Mouse (Mus musculus): ENCODE data around the gene Vmn2r105.

Gene Vmn2r105

DNA sequence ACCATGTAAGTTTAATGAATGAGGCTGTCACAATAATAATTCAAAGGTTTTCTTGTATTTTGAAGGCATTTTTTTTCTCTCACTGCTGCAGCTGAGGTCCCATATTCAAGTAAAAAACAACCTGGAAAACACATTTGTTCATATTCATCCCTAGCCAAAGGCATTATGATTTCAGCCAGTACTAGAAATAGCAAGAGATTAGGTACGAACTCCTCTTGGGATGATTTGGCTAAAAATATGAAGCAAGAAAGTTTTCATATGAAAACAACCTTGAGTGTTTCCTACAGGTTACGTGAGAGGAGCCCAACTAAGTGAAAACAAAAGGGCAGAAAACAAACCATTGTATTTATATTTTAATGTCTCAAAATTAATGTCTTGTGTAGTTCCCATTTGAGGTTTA, at the start of gene Vmn2r105:
Gene Vmn2r105 (minus strand): TSS at position 101 of the 400 bp plus-strand sequence.
- no peak for DNase-seq (ENCODE audit: low spot score)

DNA sequence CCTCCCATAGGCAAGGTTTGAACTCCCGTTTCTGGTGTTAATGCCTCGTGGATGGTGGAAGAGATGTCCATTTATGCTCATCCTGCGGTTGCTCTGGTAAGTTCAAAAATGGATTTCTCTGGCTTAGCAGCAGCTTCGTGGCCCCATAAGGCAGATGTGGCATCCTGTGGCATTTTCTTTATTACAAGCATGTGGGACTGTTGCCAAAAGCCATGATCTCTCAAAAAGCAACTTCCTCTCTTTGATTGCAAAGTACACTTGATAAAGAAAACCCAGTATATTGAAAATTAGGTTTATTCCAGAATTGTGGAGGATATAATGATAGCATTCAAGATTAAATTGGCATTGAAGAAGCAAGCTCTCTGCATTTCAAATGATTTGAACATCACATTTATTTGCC, 20.7 kb upstream of the Vmn2r105 start:
- no peak for DNase-seq (ENCODE audit: low spot score)

DNA sequence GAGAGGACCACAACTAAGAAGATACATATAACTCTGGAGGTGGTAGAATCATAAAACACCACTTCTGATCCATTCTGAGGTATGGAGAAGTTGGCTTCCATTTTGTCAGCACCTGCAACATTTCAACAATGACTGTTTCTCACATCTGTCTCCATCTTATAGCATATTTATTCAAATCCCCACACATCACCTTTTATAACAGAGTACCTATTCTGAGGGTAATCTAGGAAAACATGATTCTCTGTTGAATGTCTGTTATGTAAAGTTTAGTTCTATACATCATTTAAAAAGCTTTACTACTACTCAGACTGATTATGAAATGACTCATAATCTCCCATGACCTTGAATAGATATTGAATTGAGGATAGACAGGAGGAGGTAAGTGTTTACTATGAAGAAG, 51.9 kb downstream of the Vmn2r105 start, which contains the start of gene Fpr-rs6:
Gene Fpr-rs6 (minus strand): TSS at position 101 of the 400 bp plus-strand sequence.
- DNase-seq (ENCODE audit: low spot score) = no peak
